Mouse (Mus musculus) left cerebral cortex, adult 2 months (tissue): Measurements from ENCODE around the gene Hist1h2bc. TPM values are rescaled to one million over a fixed set of nuclear protein-coding genes. Genes with fewer than 3 reads are reported as not detected.
"Not testable (repeated sequence)": the region's sequence is repeated elsewhere in the genome, so short reads cannot be mapped to it uniquely, and the experiment has no call there.

Experiments
- DNase-seq, 2 experiments: peaks; one replicate each; pipeline ENCODE4 v3.0.0; 2021 to 2022; ENCODE audit warnings: low spot score in 2 of 2, mixed read lengths in 1 of 2; ENCODE audit errors: extremely low spot score in 1 of 2
- H3K27ac ChIP-seq: fragments of 200-600 bp; 2 replicates; pipeline ENCODE4 v1.8.1; 2022
- H3K4me3 ChIP-seq: fragments of 200-600 bp; 2 replicates; pipeline ENCODE4 v1.8.1; 2022
- CTCF ChIP-seq: fragments of 200-600 bp; IDR thresholded peaks from 2 replicates; pipeline ENCODE4 v1.8.1; 2022; ENCODE audit warnings: antibody characterized with exemption, mild to moderate bottlenecking, moderate library complexity
- intact Hi-C: fragments of 180-260 bp; cut with DNase I; formaldehyde crosslinking; loops from one replicate; pipeline ENCODE4 v1.15.1; 2025
- long read RNA-seq, 2 experiments: library from polyadenylated mRNA; stranded (forward); transcript quantifications; one replicate each; pipeline ENCODE4 v2.0.0; 2021; ENCODE audit warnings: borderline mapping rate in 2 of 2
- total RNA-seq, 2 experiments: library from RNA; stranded (reverse); gene quantifications; 2 replicates each; pipeline ENCODE4 v1.2.3; 2021

Gene Hist1h2bc
- 10 to 100 TPM; 27.0 to 29.1 TPM for total RNA-seq
- long read RNA-seq, experiment 1, transcript Hist1h2bc-201 (2 exons, 1,156 nt): major isoform, 20 of 22 reads
- long read RNA-seq, experiment 1, partial matches to known transcripts: 0 of 22 reads
- long read RNA-seq, experiment 1, other reads (novel, unspliced or antisense): 2 of 22 reads
- long read RNA-seq, experiment 2, transcript Hist1h2bc-201 (2 exons, 1,156 nt): major isoform, 10 of 13 reads
- long read RNA-seq, experiment 2, partial matches to known transcripts: 0 of 13 reads
- long read RNA-seq, experiment 2, other reads (novel, unspliced or antisense): 3 of 13 reads

DNA sequence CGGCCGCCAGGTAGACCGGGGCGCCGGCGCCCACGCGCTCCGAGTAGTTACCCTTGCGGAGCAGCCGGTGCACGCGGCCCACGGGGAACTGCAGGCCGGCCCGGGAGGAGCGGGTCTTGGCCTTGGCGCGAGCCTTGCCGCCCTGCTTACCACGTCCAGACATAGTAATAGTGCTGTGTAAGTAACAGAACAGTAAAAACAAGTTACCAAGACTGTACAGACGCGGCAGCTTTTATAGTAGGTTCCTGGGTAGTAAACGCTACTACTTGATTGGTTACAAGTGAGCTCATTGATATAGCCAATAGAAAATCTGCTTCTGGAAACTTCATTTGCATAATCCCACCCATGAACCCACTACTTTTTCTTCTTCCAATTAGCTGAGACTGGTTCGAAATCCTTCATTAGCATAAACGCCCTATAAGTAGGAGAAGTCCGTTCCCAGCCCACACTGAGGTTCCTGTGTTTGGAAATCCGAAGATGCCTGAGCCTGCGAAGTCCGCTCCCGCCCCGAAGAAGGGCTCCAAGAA is at the start of gene Hist1h2bc, which contains the start of gene Hist1h2ac:
Hist1h2bc (plus strand) TSS at position 445 of the 527 bp plus-strand sequence.
Hist1h2ac (minus strand) TSS at position 194 of the 527 bp plus-strand sequence.
- H3K4me3 ChIP-seq: peak within 1 kb of the TSS; percentile 57
- intact Hi-C loops: loop anchor here (1.0 to 10.0 kb wide), 6 partner anchors 63 to 1967 kb away; partner anchors contain the start of genes Hist1h2af, Hist1h2ai, Hist1h2be and Hist1h2bl
- peak; percentile 73 to 82 for DNase-seq
- TF ChIP-seq CTCF: no peak
- peak within 1 kb of the TSS; percentile 90 for H3K27ac ChIP-seq

DNA sequence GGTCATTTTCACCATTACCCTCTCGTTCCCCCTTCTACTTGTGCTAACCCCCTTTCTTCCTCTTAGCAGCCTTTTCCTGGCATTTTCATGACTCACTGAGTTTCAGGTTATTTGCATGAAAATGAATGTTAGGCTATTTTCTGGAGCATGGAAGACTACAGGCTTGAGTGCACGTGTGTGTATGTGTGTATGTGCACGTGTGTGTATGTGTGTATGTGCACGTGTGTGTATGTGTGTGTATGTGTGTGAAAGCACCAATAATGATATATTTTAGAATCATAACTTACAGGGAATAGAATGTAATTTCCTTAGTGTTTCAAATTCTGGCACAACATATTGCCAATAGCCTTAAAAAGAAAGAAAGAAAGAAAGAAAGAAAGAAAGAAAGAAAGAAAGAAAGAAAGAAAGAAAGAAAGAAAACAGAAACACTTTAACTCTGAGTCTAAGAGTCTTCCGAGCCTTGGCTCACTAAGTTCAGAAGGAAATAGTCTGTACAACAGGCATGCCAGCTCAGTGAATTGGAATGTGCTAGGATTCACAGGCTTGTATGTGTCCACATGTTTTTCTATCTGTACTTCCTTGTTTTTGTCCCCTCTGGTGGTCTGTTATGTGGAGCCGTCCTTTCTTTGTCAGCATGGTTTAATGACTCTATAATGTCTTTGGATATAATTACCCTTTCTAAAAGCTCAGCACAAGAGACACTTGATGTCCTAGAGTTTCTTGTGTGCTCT is 24.2 kb upstream of the Hist1h2bc start:
- no peak for TF ChIP-seq CTCF
- DNase-seq: no peak
- intact Hi-C loops: no loop called here
- Histone ChIP-seq H3K27ac (no peak overlapping the region), H3K4me3 (no peak overlapping the region)

DNA sequence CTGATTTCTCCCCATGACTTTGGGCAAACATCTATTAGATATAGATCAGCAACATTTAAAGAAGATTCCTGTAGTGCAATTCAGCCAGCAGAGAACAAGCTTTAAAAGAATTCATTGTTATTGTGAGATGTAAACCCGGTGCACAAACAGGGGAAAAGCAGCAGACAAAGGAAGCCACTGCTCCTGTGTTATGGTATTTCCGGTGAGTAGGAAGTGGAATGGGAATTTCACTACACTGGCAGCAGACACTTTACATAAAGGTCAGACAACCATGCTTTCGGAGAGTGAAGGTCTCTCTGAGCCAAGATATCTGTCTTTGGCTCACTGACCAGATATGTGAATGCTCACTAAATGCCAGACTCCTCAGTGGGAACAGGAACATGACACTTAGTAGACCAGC is 21.5 kb upstream of the Hist1h2bc start:
- no peak for DNase-seq
- H3K4me3 ChIP-seq: no peak overlapping the region
- TF ChIP-seq CTCF: no peak
- H3K27ac ChIP-seq: no peak overlapping the region
- intact Hi-C loops: no loop called here

DNA sequence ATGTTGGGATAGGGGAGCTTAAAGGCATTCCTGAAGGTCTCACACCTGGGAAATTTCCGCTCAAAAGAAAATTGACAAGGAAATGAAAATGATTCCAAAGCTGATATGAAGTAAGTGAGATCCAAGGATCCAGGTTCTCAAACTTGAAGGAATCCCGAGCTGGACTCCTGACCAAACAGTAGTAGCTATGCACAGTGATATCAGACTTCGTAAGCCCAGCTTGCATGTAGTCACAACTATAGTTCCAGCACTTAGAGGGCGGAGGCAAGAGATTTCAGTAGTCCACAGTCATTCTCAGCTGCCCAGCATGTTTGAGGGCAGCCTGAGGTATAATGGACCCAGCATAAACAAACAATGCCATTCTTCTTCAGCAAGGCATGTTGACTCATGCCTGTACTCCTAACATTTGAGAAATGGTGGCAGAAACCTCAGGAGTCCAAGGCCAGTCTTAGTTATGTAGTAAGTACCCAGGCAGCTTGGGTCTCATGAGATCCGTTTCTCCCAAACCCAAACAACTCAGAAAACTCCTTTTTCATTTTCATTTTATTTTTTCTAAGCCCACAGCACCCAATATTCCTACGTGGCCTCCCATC is 1.9 kb upstream of the Hist1h2bc start:
- Histone ChIP-seq H3K27ac (no peak overlapping the region), H3K4me3 (no peak overlapping the region)
- intact Hi-C loops: loop anchor here (5.0 to 10.0 kb wide), 4 partner anchors 150 to 1965 kb away; partner anchors contain the start of genes Hist1h2af, Hist1h2ai, Hist1h2bl and Hist1h3h
- DNase-seq: no peak
- TF ChIP-seq CTCF: no peak

DNA sequence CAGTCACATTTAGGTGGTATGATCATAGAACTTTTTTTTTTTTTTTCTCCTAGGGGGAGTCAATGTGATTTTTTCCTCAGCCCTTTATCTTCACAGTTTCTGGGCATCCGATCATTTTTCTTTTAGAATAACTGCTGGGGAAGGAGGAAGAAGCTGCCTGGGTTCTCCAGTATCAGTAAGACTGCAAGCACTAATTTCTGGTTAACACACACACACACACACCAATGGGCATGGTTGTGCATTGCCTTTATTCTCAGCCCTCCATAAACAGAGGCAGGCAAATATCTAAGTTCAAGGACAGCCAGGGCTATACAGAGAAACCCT is 1.4 kb upstream of the Hist1h2bc start:
- no peak for DNase-seq
- Histone ChIP-seq H3K4me3 (no peak overlapping the region), H3K27ac (no peak overlapping the region)
- intact Hi-C loops: loop anchor here (5.0 to 10.0 kb wide), 4 partner anchors 150 to 1965 kb away; partner anchors contain the start of genes Hist1h2af, Hist1h2ai, Hist1h2bl and Hist1h3h
- TF ChIP-seq CTCF: no peak

DNA sequence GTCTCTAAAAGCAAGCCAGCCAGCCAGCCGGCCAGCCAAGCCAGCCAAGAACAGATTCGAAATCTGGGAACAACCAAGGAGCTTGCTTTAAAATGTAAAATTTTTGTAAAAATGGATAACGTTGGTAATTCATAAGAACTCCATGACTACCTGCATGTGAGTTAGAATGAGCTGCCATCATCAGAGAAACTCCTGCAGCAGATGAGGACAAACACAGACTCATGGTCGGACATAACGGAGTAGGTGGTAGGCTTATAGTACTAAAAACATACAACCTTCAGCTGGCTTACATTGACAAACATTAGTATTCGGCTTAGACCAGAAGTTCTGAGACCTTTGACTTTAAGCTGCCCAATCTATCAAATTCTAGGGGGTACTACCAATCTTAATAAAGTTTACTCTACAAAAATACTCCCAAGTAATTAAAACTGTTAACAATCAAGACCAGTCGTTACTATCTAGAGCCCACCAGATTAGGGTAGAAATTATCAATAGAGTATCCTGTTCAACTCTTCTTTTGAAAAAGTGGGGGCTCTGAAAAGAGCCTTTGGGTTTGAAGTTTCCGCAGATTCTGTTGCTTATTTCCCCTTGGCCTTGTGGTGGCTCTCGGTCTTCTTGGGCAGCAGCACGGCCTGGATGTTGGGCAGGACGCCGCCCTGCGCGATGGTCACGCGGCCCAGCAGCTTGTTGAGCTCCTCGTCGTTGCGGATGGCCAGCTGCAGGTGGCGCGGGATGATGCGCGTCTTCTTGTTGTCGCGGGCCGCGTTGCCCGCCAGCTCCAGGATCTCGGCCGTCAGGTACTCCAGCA is 848 bp upstream of the Hist1h2bc start:
- peak overlapping the region; percentile 55 for H3K4me3 ChIP-seq
- intact Hi-C loops: loop anchor here (5.0 to 10.0 kb wide), 4 partner anchors 151 to 1966 kb away; partner anchors contain the start of genes Hist1h2af, Hist1h2ai, Hist1h2bl and Hist1h3h
- peak overlapping the region; percentile 69 for H3K27ac ChIP-seq
- DNase-seq: not testable (repeated sequence)

DNA sequence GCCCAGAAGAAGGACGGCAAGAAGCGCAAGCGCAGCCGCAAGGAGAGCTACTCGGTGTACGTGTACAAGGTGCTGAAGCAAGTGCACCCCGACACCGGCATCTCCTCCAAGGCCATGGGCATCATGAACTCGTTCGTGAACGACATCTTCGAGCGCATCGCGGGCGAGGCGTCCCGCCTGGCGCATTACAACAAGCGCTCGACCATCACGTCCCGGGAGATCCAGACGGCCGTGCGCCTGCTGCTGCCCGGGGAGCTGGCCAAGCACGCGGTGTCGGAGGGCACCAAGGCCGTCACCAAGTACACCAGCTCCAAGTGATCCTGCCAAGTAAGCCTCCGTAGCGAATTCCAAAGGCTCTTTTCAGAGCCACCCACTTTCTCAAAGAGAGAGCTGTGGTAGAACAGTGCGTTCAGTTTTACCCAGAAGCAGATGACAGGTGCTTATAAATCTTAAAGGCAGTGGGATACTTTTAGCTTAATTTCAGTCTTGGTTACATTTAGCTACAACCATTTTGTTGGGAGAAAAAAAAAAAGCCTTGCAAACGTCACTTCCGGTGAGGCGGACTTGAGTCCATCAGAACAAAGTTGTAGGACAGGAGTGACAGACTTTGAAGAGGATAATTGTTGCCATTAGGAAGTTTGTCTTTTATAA is 421 bp downstream of the Hist1h2bc start:
- intact Hi-C loops: loop anchor here (1.0 to 10.0 kb wide), 6 partner anchors 63 to 1967 kb away; partner anchors contain the start of genes Hist1h2af, Hist1h2ai, Hist1h2be and Hist1h2bl
- not testable (repeated sequence) for DNase-seq
- Histone ChIP-seq H3K4me3 (peak overlapping the region; percentile 57), H3K27ac (peak overlapping the region; percentile 90)

DNA sequence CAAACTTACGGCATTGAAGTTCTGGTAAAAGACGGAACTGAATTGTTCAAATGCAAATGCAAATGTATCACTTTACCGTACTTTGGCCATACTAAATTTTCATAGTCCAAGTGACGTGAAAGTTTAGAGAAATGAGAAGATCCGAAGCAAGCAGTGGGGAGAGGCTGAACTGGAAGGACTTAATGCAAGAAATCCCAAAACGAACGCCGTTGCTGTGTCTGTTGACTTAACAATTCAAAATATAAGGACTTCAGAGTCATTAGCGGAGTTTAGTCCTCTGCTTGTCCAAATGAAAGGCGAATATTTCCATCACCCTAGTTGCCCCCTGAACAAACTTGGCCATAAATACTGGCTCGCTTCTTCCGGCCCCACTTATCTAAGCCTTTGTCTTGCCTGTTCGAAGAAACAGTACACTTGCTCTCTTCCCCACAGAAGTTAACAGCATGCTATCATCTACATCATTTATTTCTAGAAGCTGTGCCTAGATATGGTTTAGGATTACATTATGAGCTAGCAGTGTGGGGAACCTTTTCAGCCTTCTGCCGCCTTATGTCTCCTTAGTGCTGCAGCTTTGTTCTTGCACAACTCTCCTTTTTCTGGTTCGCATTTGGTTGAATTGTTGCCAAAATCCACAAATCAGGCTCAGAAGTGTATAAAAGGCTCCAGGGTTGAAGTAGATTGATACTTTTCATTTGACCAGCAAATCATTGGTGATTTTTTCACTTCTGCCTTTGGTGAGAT is 1.3 kb downstream of the Hist1h2bc start:
- no peak for DNase-seq
- TF ChIP-seq CTCF: no peak
- Histone ChIP-seq H3K27ac (peak overlapping the region; percentile 90), H3K4me3 (peak overlapping the region; percentile 57)
- intact Hi-C loops: loop anchor here (1.0 to 10.0 kb wide), 4 partner anchors 13 to 1860 kb away; partner anchors contain the start of gene Hist1h4c

DNA sequence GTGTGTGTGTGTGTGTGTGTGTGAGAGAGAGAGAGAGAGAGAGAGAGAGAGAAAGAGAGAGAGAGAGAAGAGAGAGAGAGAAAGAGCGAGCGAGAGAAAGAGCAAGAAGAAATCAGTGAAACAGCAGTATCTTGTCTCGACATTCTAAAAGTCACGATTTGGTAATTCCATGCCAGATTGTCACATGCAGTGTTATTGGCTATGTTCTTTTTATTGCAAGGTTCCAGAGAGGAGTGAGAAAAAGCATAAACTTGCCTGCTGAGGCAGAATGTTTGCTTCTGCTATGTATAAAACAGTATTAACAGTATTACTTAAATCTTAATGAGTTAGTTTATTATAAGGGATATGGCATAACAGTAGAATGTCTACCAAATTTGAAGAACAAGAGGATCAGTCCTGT is 2.0 kb downstream of the Hist1h2bc start:
- Histone ChIP-seq H3K27ac (no peak overlapping the region), H3K4me3 (peak overlapping the region; percentile 21; the same call in 1 of the 2 replicates)
- DNase-seq: no peak
- intact Hi-C loops: loop anchor here (1.0 to 10.0 kb wide), 4 partner anchors 12 to 1861 kb away; partner anchors contain the start of gene Hist1h4c
- TF ChIP-seq CTCF: no peak

DNA sequence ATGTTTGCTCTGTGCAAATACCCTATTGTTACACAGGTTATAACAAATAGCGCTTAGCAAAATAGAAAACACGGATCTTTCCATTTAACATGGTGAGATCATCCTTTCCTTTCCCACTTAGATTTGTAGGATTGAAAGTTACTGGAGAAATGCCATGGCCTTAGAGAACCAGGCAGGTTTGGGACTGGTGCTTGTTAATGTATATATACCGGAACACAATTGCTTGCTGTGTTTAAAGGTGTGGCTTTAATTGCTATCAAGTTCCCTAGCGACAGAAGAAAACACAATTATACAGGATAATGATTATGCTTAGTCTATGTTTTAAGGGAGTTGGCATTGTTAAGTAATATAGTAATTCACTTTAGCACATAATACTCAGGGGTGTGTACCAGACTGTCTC is 3.2 kb downstream of the Hist1h2bc start:
- H3K27ac ChIP-seq: no peak overlapping the region
- intact Hi-C loops: loop anchor here (10.0 kb wide), 2 partner anchors 252 to 1862 kb away; no protein-coding TSS in a partner anchor
- DNase-seq: no peak
- H3K4me3 ChIP-seq: no peak overlapping the region
- no peak for TF ChIP-seq CTCF
